Mouse (Mus musculus) v-Abl transformed pro-B cells (cell line): ENCODE results near the gene AB124611.
"Not testable (repeated sequence)": the region's sequence is repeated elsewhere in the genome, so short reads cannot be mapped to it uniquely, and the experiment has no call there.

Experiments
- in situ Hi-C, 2 experiments: fragments of 400-800 bp; cut with MboI; formaldehyde crosslinking; loops; one replicate each; pipeline ENCODE4 v1.15.1; 2025; ENCODE audit not compliant: unreplicated experiment in 2 of 2

Gene AB124611

GRCm38 (mm10) chr9:21517947-21518495 lies 8.0 kb upstream of the AB124611 start:
- in situ Hi-C loops, result no loop called here

GRCm38 (mm10) chr9:21518690-21519089 lies 7.3 kb upstream of the AB124611 start:
- in situ Hi-C loops, result not testable (repeated sequence)

- in situ Hi-C loops, result no loop called here
Measured at GRCm38 (mm10) chr9:21525142-21525936, 637 bp upstream of the AB124611 start.

GRCm38 (mm10) chr9:21526634-21526944 lies 613 bp downstream of the AB124611 start:
- in situ Hi-C loops, result no loop called here

GRCm38 (mm10) chr9:21527100-21527801 lies 1.3 kb downstream of the AB124611 start:
- in situ Hi-C loops, result no loop called here

GRCm38 (mm10) chr9:21527917-21528324 lies 1.9 kb downstream of the AB124611 start:
- in situ Hi-C loops, result no loop called here

GRCm38 (mm10) chr9:21536501-21536900 lies 10.5 kb downstream of the AB124611 start:
- in situ Hi-C loops, result no loop called here

GRCm38 (mm10) chr9:21537009-21537408 lies 11.0 kb downstream of the AB124611 start:
- in situ Hi-C loops, result no loop called here

- in situ Hi-C loops, result no loop called here
Measured at GRCm38 (mm10) chr9:21539981-21540753, 14.2 kb downstream of the AB124611 start.

GRCm38 (mm10) chr9:21542001-21542400 lies 16.0 kb downstream of the AB124611 start:
- in situ Hi-C loops, result not testable (repeated sequence)

GRCm38 (mm10) chr9:21545351-21545915 lies 19.5 kb downstream of the AB124611 start:
- in situ Hi-C loops, result loop anchor here in 1 of 2 experiments (5.0 kb wide), 1 partner anchor 178 kb away; the partner anchor contains the start of gene Ilf3

GRCm38 (mm10) chr9:21545916-21546788 lies 20.2 kb downstream of the AB124611 start:
- in situ Hi-C loops, result loop anchor here in 1 of 2 experiments (5.0 kb wide), 1 partner anchor 179 kb away; the partner anchor contains the start of gene Ilf3

GRCm38 (mm10) chr9:21546789-21547074 lies 20.8 kb downstream of the AB124611 start, which contains the start of gene Carm1:
Carm1 (plus strand) TSS chr9:21546894.
- in situ Hi-C loops, result loop anchor here in 1 of 2 experiments (5.0 kb wide), 1 partner anchor 179 kb away; the partner anchor contains the start of gene Ilf3

- in situ Hi-C loops, result loop anchor here in 1 of 2 experiments (5.0 kb wide), 1 partner anchor 180 kb away; the partner anchor contains the start of gene Ilf3
Measured at GRCm38 (mm10) chr9:21547075-21547941, 21.3 kb downstream of the AB124611 start.

- in situ Hi-C loops, result no loop called here
Measured at GRCm38 (mm10) chr9:21551049-21551448, 25.1 kb downstream of the AB124611 start.

GRCm38 (mm10) chr9:21553607-21554273 lies 27.8 kb downstream of the AB124611 start:
- in situ Hi-C loops, result no loop called here

- in situ Hi-C loops, result no loop called here
Measured at GRCm38 (mm10) chr9:21555198-21555742, 29.3 kb downstream of the AB124611 start.

GRCm38 (mm10) chr9:21556996-21557395 lies 31.0 kb downstream of the AB124611 start:
- in situ Hi-C loops, result no loop called here
